Mouse (Mus musculus): ENCODE data around the gene Nxph2. TPM values are rescaled to one million over a fixed set of nuclear protein-coding genes. Genes with fewer than 3 reads are reported as not detected.

Nxph2 gene
- under 1 TPM in 1 of 2 experiments, not detected in 1; 0.06 TPM for polyA plus RNA-seq (2017; shearing (Covaris generic))

DNA sequence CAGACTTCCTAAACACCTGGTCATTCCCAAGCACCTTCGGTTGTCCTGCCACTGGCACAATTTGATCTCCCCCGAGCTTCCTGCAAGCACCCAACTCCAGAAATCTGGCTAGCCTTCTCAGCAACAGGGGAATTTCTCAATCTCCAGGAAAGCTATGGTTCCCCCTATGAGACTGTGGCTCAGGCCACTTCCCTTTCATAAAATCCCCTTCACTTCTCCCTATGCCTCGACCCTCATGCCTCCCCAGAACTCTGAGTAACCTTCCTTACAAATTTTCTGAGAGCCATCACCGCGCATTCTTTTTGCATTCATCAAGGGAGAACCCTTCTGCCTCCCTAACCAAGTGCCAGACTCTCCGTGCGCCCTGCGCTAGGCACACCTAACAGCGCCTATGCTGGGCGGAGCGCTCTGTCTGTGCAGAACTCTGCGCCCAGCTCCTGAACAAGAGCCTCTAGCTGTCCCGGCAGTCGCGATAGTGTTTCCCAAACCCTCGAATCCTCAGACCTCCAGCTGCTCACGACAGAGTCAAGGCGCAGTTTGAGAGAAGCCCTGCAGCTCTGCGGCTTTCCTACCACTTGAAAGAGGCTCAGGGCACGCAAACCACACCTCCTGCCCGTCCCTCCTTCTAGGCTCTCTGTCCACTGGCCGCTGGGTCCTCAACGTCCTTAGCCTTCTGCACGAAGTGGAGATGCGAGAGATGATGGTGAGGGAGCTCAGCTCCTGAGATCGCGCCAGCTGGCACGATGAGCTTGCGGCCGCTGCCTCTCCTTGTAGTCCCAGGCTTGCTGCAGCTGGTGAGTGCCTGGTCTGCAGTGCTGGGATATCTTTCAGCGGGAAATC lies at the start of gene Nxph2:
TSS of gene Nxph2 (plus strand) at position 501 of the 840 bp plus-strand sequence.

Other genes starting within 250 kb of the Nxph2 start
- gene Mastl, start 165.2 kb upstream of the Nxph2 start, polyA plus RNA-seq (2017; shearing (Covaris generic)), result 1 to 10 TPM in 1 of 2 experiments, under 1 TPM in 1; 0.45 to 1.0 TPM
- 10 to 100 TPM; 60.1 to 70.5 TPM for gene Yme1l1, start 164.9 kb upstream of the Nxph2 start, polyA plus RNA-seq (2017; shearing (Covaris generic))
- gene 4931423N10Rik, start 113.8 kb upstream of the Nxph2 start, polyA plus RNA-seq (2017; shearing (Covaris generic)), result not detected

Measured in inflammation-experienced regulatory T-cells (primary cell).